Mouse (Mus musculus) liver, embryonic 15.5 days (tissue): Measurements from ENCODE around the gene Spin1. TPM values are rescaled to one million over a fixed set of nuclear protein-coding genes. Genes with fewer than 3 reads are reported as not detected.
"Not testable (repeated sequence)": the region's sequence is repeated elsewhere in the genome, so short reads cannot be mapped to it uniquely, and the experiment has no call there.

ENCODE experiments used
- ATAC-seq: fragments of 200-750 bp; cut with Nextera tagmentation; 2 replicates; pipeline ENCODE4 v1.8.0; 2017; ENCODE audit warnings: moderate number of reproducible peaks, mild to moderate bottlenecking, moderate library complexity; ENCODE audit not compliant: insufficient read depth
- H3K27ac ChIP-seq: fragments of 300-500 bp; sonication (generic); replicated peaks from 2 replicates; pipeline ENCODE4 v1.5.1; 2015; ENCODE audit warnings: mild to moderate bottlenecking, inconsistent platforms
- H3K27me3 ChIP-seq: fragments of 300-500 bp; sonication (generic); 2 replicates; pipeline ENCODE4 v1.6.1; 2015; ENCODE audit warnings: mild to moderate bottlenecking, inconsistent platforms
- H3K36me3 ChIP-seq: fragments of 300-500 bp; sonication (generic); replicated peaks from 2 replicates; pipeline ENCODE4 v1.6.1; 2015; ENCODE audit warnings: moderate library complexity, mild to moderate bottlenecking, inconsistent platforms
- H3K4me1 ChIP-seq: fragments of 300-500 bp; sonication (generic); replicated peaks from 2 replicates; pipeline ENCODE4 v1.6.1; 2015; ENCODE audit warnings: inconsistent platforms
- H3K4me2 ChIP-seq: fragments of 300-500 bp; sonication (generic); 2 replicates; pipeline ENCODE4 v1.6.1; 2015; ENCODE audit warnings: moderate library complexity, mild to moderate bottlenecking, inconsistent platforms
- H3K4me3 ChIP-seq: fragments of 300-500 bp; sonication (generic); replicated peaks from 2 replicates; pipeline ENCODE4 v1.5.1; 2015; ENCODE audit warnings: mild to moderate bottlenecking, inconsistent platforms
- H3K9ac ChIP-seq: fragments of 300-500 bp; sonication (generic); 2 replicates; pipeline ENCODE4 v1.6.1; 2015; ENCODE audit warnings: moderate library complexity, mild to moderate bottlenecking, inconsistent platforms
- H3K9me3 ChIP-seq: fragments of 300-500 bp; sonication (generic); replicated peaks from 2 replicates; pipeline ENCODE4 v1.6.1; 2016; ENCODE audit warnings: inconsistent platforms
- WGBS: fragments of 180-500 bp; shearing (Covaris S2); methylation state at CpG from one replicate; pipeline ENCODE4 v1.1.7; 2015; ENCODE audit warnings: mixed read lengths; ENCODE audit not compliant: insufficient replicate concordance; 5-methylcytosine and 5-hydroxymethylcytosine counted together
- polyA plus RNA-seq: library from polyadenylated mRNA; unstranded; fragments of >200 nt; fragmentation: Nextera tagmentation; extraction: Ambion mirVana; gene quantifications from 2 replicates; pipeline ENCODE4 v1.2.1, GENCODE M21; 2015

The Spin1 gene
- polyA plus RNA-seq, 1 experiment from 2014 or later = 9.2 TPM

DNA sequence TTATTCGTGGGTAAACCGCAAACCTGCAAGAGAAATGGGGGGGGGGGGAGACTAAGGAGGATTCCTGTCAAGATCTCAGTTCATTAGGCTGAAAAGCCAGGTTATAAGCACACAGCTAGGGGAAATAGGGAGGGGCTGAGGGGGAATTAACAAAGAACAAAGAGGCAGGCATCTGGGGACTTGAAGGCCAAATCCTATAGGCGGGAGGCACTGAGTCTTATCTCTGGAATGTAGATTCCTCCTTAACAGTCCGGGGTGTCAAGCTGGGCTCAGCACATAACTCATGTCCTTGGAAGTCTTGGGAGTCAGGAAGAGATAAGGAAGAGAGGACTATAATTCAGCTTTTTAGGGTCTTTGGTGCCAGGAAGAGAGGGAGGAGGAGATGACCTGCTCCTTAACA, 13.7 kb downstream of the Spin1 start:
- not testable (repeated sequence) for H3K27me3 ChIP-seq, H3K36me3 ChIP-seq, H3K9me3 ChIP-seq, H3K4me1 ChIP-seq, H3K4me2 ChIP-seq, ATAC-seq, H3K4me3 ChIP-seq, H3K27ac ChIP-seq, H3K9ac ChIP-seq
- 42% methylated on average over 4 of the region's 4 CpGs for WGBS

GRCm38 (mm10) chr13:51115762-51116161, 15.1 kb downstream of the Spin1 start:
- no peak overlapping the region for H3K9ac ChIP-seq
- H3K4me1 ChIP-seq = peaks cover 18% of the 10 kb centered on the region
- H3K9me3 ChIP-seq = no peaks in the 10 kb centered on the region
- WGBS = 33% methylated on average over 3 of the region's 3 CpGs
- H3K27ac ChIP-seq = no peak overlapping the region
- no peak overlapping the region for H3K4me3 ChIP-seq
- H3K4me2 ChIP-seq = no peak overlapping the region
- no peak for ATAC-seq
- H3K27me3 ChIP-seq = no peaks in the 10 kb centered on the region
- 0 out of 2 replicates have a peak, but pooled peaks cover 3% of the 10 kb centered on the region for H3K36me3 ChIP-seq

DNA sequence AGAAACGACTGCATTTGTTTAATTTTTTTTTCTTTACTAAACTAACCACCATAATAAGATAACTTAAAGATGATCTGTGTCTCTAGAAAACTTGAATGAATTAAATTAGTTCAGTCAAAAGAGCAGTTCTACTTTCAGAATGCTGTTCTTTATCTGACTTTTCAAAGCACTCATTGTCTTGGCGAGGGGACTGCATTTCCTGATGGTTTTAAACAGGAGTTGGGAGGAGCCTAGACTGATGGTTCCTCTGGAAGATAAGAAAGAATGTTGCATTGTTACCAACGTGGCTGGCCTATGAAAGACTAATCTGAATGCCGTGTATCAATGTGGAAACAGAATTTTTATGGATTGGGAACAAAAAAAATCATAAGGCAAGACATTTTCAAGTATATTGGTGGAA, 20.1 kb downstream of the Spin1 start:
- H3K4me1 ChIP-seq = peaks cover 32% of the 10 kb centered on the region
- H3K9me3 ChIP-seq = no peaks in the 10 kb centered on the region
- H3K27ac ChIP-seq = no peak overlapping the region
- H3K9ac ChIP-seq = no peak overlapping the region
- no peak overlapping the region for H3K4me2 ChIP-seq
- no peak overlapping the region for H3K4me3 ChIP-seq
- no peak for ATAC-seq
- no peaks in the 10 kb centered on the region for H3K27me3 ChIP-seq
- H3K36me3 ChIP-seq = 0 out of 2 replicates have a peak, but pooled peaks cover 2% of the 10 kb centered on the region
- 6% methylated on average over 4 of the region's 4 CpGs for WGBS

- H3K27me3 ChIP-seq = no peaks in the 10 kb centered on the region
- peaks cover 32% of the 10 kb centered on the region for H3K4me1 ChIP-seq
- H3K27ac ChIP-seq = no peak overlapping the region
- no peaks in the 10 kb centered on the region for H3K9me3 ChIP-seq
- ATAC-seq = no peak
- no peak overlapping the region for H3K4me3 ChIP-seq
- H3K4me2 ChIP-seq = no peak overlapping the region
- 0 out of 2 replicates have a peak, but pooled peaks cover 2% of the 10 kb centered on the region for H3K36me3 ChIP-seq
- 11% methylated on average over 1 of the region's 1 CpGs for WGBS
- no peak overlapping the region for H3K9ac ChIP-seq
Measured at GRCm38 (mm10) chr13:51121966-51122365, 21.3 kb downstream of the Spin1 start.

DNA sequence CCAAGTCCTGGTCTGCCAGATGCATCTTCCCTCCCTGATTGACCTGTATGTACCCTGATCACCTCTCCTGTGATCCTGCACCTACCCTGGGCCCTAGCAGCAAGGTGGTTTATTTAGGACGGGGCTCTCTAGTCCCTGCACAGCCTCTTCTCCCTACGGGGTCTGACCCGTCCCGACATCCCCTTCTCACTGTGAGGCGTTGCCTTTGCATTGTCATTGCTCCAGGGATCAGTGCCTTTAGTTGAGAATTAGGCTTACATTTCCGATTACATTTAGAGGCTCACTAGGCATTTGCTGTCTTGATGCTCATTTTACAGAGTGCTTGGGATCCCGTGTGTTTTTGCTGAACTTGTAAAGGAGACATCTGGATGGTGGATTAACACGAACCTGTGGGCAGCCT, 22.1 kb downstream of the Spin1 start:
- no peaks in the 10 kb centered on the region for H3K9me3 ChIP-seq
- no peak overlapping the region for H3K9ac ChIP-seq
- ATAC-seq = no peak
- 69% methylated on average over 8 of the region's 8 CpGs for WGBS
- H3K36me3 ChIP-seq = 0 out of 2 replicates have a peak, but pooled peaks cover 2% of the 10 kb centered on the region
- no peak overlapping the region for H3K4me2 ChIP-seq
- no peak overlapping the region for H3K27ac ChIP-seq
- H3K4me3 ChIP-seq = no peak overlapping the region
- H3K27me3 ChIP-seq = no peaks in the 10 kb centered on the region
- H3K4me1 ChIP-seq = peaks cover 34% of the 10 kb centered on the region

DNA sequence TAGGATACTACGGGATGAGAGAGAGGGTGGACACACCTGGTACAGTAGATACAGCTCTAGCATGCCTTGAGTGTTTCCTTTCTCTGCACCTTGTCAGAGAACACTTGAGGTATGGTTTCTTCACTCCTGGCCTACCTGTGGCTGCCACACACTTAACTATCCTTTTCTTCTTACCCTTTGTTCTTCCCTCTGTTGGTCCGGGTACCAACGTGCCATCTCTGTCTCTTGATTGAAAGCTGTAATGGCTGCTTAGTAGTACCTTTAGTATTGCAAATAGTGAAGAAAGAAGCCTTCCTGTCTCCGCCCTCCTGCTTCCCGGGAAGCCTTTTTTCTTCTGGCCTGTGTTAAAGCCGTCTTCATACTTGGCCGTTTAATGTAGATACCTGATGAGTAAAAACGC, 24.7 kb downstream of the Spin1 start:
- H3K4me3 ChIP-seq = no peak overlapping the region
- no peaks in the 10 kb centered on the region for H3K9me3 ChIP-seq
- no peak for ATAC-seq
- H3K4me2 ChIP-seq = no peak overlapping the region
- H3K27me3 ChIP-seq = no peaks in the 10 kb centered on the region
- 0 out of 2 replicates have a peak, but pooled peaks cover 7% of the 10 kb centered on the region for H3K36me3 ChIP-seq
- no peak overlapping the region for H3K9ac ChIP-seq
- H3K27ac ChIP-seq = no peak overlapping the region
- 66% methylated on average over 8 of the region's 8 CpGs for WGBS
- H3K4me1 ChIP-seq = peaks cover 21% of the 10 kb centered on the region

DNA sequence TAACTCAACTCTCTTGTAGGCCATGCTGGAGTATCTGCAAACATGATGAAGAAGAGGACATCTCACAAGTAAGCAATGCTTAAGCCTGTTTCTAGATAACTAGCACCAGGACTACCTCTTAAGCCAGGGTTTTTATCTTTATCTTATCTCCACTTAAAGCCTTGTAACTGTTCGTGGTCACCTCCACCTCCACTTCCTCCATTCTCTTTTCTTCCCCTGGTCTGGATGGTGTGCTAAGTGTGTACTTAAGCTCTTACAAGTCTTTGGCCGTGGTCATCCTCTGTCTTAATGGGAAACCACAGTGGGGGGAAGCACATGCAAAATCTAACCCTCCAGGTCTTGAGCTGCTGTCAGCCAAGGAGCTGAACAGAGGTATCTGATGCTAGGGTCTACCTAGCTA, 27.2 kb downstream of the Spin1 start:
- Histone ChIP-seq H3K27me3 (no peaks in the 10 kb centered on the region), H3K27ac (no peak overlapping the region), H3K36me3 (peaks cover 14% of the 10 kb centered on the region; the same call in 1 of the 2 replicates), H3K4me1 (peaks cover 4% of the 10 kb centered on the region; the same call in 1 of the 2 replicates), H3K4me2 (no peak overlapping the region), H3K4me3 (no peak overlapping the region), H3K9me3 (no peaks in the 10 kb centered on the region), H3K9ac (no peak overlapping the region)
- WGBS = 21% methylated on average over 2 of the region's 2 CpGs
- no peak for ATAC-seq

DNA sequence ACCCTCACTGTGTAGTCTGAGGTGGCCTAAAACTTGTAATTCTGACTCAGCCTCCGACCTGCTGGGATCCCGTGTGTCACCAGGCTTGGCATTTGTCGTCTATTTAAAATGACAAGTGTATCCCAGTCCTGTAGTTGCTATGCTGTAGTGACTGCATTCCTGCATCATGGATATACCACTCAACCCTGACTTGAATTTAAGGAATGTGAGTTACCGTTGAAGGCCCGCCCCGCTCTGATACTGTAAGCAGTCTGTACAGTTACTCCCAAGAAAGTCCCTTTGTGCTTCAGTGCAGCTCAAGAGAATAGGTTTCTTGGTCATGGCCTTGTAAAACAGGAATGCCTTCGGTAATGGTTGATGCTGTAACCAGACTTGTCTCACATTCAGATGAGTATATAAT, 27.7 kb downstream of the Spin1 start:
- WGBS = 85% methylated on average over 7 of the region's 7 CpGs
- H3K27ac ChIP-seq = no peak overlapping the region
- H3K4me2 ChIP-seq = no peak overlapping the region
- peaks cover 4% of the 10 kb centered on the region; the same call in 1 of the 2 replicates for H3K4me1 ChIP-seq
- H3K9me3 ChIP-seq = no peaks in the 10 kb centered on the region
- no peak overlapping the region for H3K4me3 ChIP-seq
- no peaks in the 10 kb centered on the region for H3K27me3 ChIP-seq
- no peak for ATAC-seq
- peaks cover 14% of the 10 kb centered on the region; the same call in 1 of the 2 replicates for H3K36me3 ChIP-seq
- H3K9ac ChIP-seq = no peak overlapping the region

DNA sequence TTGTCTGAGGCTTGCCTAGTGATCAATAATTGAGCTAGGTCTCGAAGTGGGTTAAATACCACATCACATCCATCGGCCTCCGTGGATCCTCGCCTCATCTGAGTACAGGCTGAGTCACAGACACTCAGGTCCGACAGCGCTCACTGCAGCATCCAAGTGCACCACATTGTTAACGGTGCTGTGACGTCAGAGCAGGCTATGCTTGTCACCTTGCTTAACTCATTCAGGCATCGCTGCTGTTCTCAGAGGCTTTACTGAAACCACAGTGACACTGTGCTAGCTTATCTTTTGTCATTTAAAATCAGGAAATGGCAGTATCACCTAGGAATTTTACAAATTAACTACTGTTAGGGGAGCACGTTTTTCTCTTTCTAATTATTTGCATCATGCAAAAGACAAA, 30.5 kb downstream of the Spin1 start:
- no peak for ATAC-seq
- no peak overlapping the region for H3K4me2 ChIP-seq
- H3K27ac ChIP-seq = no peak overlapping the region
- no peaks in the 10 kb centered on the region for H3K9me3 ChIP-seq
- WGBS = 63% methylated on average over 10 of the region's 10 CpGs
- no peak overlapping the region for H3K9ac ChIP-seq
- no peaks in the 10 kb centered on the region for H3K27me3 ChIP-seq
- no peak overlapping the region for H3K4me3 ChIP-seq
- peaks cover 4% of the 10 kb centered on the region; the same call in 1 of the 2 replicates for H3K4me1 ChIP-seq
- H3K36me3 ChIP-seq = peaks cover 11% of the 10 kb centered on the region

GRCm38 (mm10) chr13:51136315-51136714, 35.6 kb downstream of the Spin1 start:
- Histone ChIP-seq H3K27ac (no peak overlapping the region), H3K9me3 (no peaks in the 10 kb centered on the region), H3K27me3 (no peaks in the 10 kb centered on the region), H3K36me3 (peaks cover 17% of the 10 kb centered on the region; the same call in 1 of the 2 replicates), H3K4me2 (no peak overlapping the region), H3K4me3 (no peak overlapping the region), H3K4me1 (peaks cover 6% of the 10 kb centered on the region; the same call in 1 of the 2 replicates), H3K9ac (no peak overlapping the region)
- no peak for ATAC-seq
- WGBS = 43% methylated on average over 4 of the region's 4 CpGs

- ATAC-seq = no peak
- peaks cover 20% of the 10 kb centered on the region; the same call in 1 of the 2 replicates for H3K36me3 ChIP-seq
- H3K4me3 ChIP-seq = no peak overlapping the region
- no peak overlapping the region for H3K27ac ChIP-seq
- no peaks in the 10 kb centered on the region for H3K9me3 ChIP-seq
- 63% methylated on average over 2 of the region's 2 CpGs for WGBS
- H3K4me1 ChIP-seq = peaks cover 6% of the 10 kb centered on the region; the same call in 1 of the 2 replicates
- H3K4me2 ChIP-seq = no peak overlapping the region
- H3K27me3 ChIP-seq = no peaks in the 10 kb centered on the region
- no peak overlapping the region for H3K9ac ChIP-seq
Measured at GRCm38 (mm10) chr13:51136996-51137701, 36.5 kb downstream of the Spin1 start.

- Histone ChIP-seq H3K9me3 (no peaks in the 10 kb centered on the region), H3K36me3 (peaks cover 20% of the 10 kb centered on the region; the same call in 1 of the 2 replicates), H3K4me1 (peaks cover 6% of the 10 kb centered on the region; the same call in 1 of the 2 replicates), H3K27ac (no peak overlapping the region), H3K4me2 (no peak overlapping the region), H3K9ac (no peak overlapping the region), H3K4me3 (no peak overlapping the region), H3K27me3 (no peaks in the 10 kb centered on the region)
- no peak for ATAC-seq
Measured at GRCm38 (mm10) chr13:51137702-51138031, 37.0 kb downstream of the Spin1 start.
